In the genomic region with DNA sequence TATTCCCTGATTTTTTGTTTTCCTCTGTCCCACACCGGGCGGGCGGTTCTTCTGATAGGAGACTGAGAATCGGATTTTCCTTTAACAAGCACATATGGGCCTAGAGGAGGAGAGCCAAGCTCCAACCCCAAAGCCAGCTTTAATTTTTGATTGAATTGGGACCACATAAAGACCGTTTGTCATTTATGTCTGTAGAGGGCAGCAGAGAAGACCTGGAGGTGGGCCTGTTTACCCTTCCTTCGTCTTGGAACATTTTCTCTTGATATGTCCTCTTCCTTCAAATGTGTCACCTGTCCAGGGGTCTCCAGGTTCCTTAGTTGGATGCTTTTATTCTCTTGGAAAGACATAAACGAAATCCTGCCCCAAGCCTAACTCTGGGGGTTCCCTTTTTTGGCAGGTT, we compare ENCODE assay signal across 11 mouse cellular contexts. TPM values are rescaled to one million over a fixed set of nuclear protein-coding genes. Genes with fewer than 3 reads are reported as not detected.
A peak's percentile ranks its signal among the peaks of the same experiment; 100 is the strongest.
DNase-seq lines count a peak whose midpoint lies in the region; ATAC-seq and TF ChIP-seq lines count a peak whose summit lies in the region.
"Had no signal": no experiment of that assay in that cellular context is flagged by ENCODE, and none has a peak within 500 bp of the region (broad histone marks: within the 10 kb centered on the region; RNA-seq: fewer than 3 reads in every experiment).

No protein-coding gene starts in this region.

- no peak overlapping the region for H3K9ac ChIP-seq in heart, postnatal 0 days (replicated peaks; ENCODE audit: low read depth, low read length)
- no peak overlapping the region for H3K9ac ChIP-seq in heart, embryonic 12.5 days
- H3K9ac ChIP-seq: liver, embryonic 13.5 days had no signal

- TF ChIP-seq EP300 in heart, postnatal 0 days (IDR thresholded peaks at IDR 0.05; ENCODE audit: low read depth): no peak

- H3K27ac ChIP-seq in heart, postnatal 0 days (ENCODE audit: low read depth): no peak overlapping the region
- no peak overlapping the region for H3K27ac ChIP-seq in heart, embryonic 12.5 days (ENCODE audit: poor library complexity, severe bottlenecking)
- H3K27ac ChIP-seq: liver, embryonic 13.5 days had no signal

- no peak for ATAC-seq in heart, postnatal 0 days (ENCODE audit: insufficient read depth, low read depth)
- no peak for ATAC-seq in heart, embryonic 12.5 days (ENCODE audit: insufficient number of reproducible peaks, low FRiP score)

- TF ChIP-seq CTCF in heart, postnatal 0 days (IDR thresholded peaks at IDR 0.05; ENCODE audit: low read depth): peak; percentile 38

- no peak overlapping the region for H3K4me3 ChIP-seq in heart, postnatal 0 days (ENCODE audit: low read depth, low read length)
- H3K4me3 ChIP-seq in heart, embryonic 12.5 days: no peak overlapping the region
- H3K4me3 ChIP-seq: liver, embryonic 13.5 days had no signal

- H3K4me1 ChIP-seq in heart, postnatal 0 days (ENCODE audit: control insufficient read depth, insufficient read depth): peaks cover 7% of the 10 kb centered on the region; the same call in 1 of the 2 replicates
- H3K4me1 ChIP-seq in heart, embryonic 12.5 days (replicated peaks): peaks cover 11% of the 10 kb centered on the region
- H3K4me1 ChIP-seq: liver, embryonic 13.5 days had no signal

- no peaks in the 10 kb centered on the region for H3K36me3 ChIP-seq in heart, postnatal 0 days (replicated peaks; ENCODE audit: control insufficient read depth, insufficient read depth, low read length)
- no peaks in the 10 kb centered on the region for H3K36me3 ChIP-seq in heart, embryonic 12.5 days
- H3K36me3 ChIP-seq: liver, embryonic 13.5 days had no signal

- no peak overlapping the region for H3K4me2 ChIP-seq in heart, postnatal 0 days (ENCODE audit: low read depth, low read length)
- H3K4me2 ChIP-seq in heart, embryonic 12.5 days: no peak overlapping the region
- H3K4me2 ChIP-seq: liver, embryonic 13.5 days had no signal

- no peaks in the 10 kb centered on the region for H3K9me3 ChIP-seq in heart, postnatal 0 days (replicated peaks; ENCODE audit: control insufficient read depth, low read length)
- H3K9me3 ChIP-seq in heart, embryonic 12.5 days (replicated peaks): no peaks in the 10 kb centered on the region
- H3K9me3 ChIP-seq: liver, embryonic 13.5 days had no signal

- WGBS in heart, postnatal 0 days: 37% methylated on average over 7 of the region's 7 CpGs
- 38% methylated on average over 7 of the region's 7 CpGs for WGBS in heart, embryonic 12.5 days

- peak; percentile 43 for DNase-seq in heart, postnatal 0 days (ENCODE audit: low spot score)
- peak; percentile 45 for DNase-seq in lung, postnatal 36 days
- no peak for DNase-seq in lung, adult 18-20 months
- DNase-seq in NIH3T3 (ENCODE audit: low read depth): peak; percentile 61
- DNase-seq in retina, embryonic 14.5 days (ENCODE audit: low spot score): peak; percentile 59
- no peak for DNase-seq in left cerebral cortex, postnatal 4 days
- no peak for DNase-seq in cerebellum, adult 18-20 months
- DNase-seq: cerebellum, adult 8-10 months; liver, embryonic 13.5 days; spleen, adult 18-20 months had no signal

- peaks cover 25% of the 10 kb centered on the region for H3K27me3 ChIP-seq in heart, postnatal 0 days (ENCODE audit: control insufficient read depth, insufficient read depth, low read length)
- H3K27me3 ChIP-seq in heart, embryonic 12.5 days (replicated peaks): peaks cover 36% of the 10 kb centered on the region

- intact Hi-C loops in left cerebral cortex, postnatal 4 days (cut with DNase I): no loop called here

RNA-seq across cellular contexts. Expression of a gene that starts 4.0 kb away (rescaled TPM):
- 2.3 TPM in 1 of 2 replicates, not detected in the other for total RNA-seq in heart, postnatal 0 days (2014; rRNA removed; ENCODE audit: low replicate concordance)
- 0.12 and 0.38 TPM in 2 replicates for polyA plus RNA-seq in heart, postnatal 0 days (2015; fragmentation: Nextera tagmentation; extraction: Ambion mirVana)
- polyA plus RNA-seq in heart, embryonic 12.5 days (2016; fragmentation: Nextera tagmentation; extraction: Ambion mirVana): 0.64 and 1.0 TPM in 2 replicates
- total RNA-seq in left cerebral cortex, postnatal 4 days (2021): not detected

Comparison
In these comparisons a context has a peak if more than half of its experiments do, and no peak if none do; other contexts are left out.
1. DNase-seq: peak in heart, postnatal 0 days (single experiment), lung, postnatal 36 days (single experiment), NIH3T3 (single experiment) and retina, embryonic 14.5 days (single experiment); none in lung, adult 18-20 months (0 of 2), left cerebral cortex, postnatal 4 days (single experiment) and cerebellum, adult 18-20 months (0 of 2).